Mouse (Mus musculus): ENCODE results near the gene Trnt1. TPM values are rescaled to one million over a fixed set of nuclear protein-coding genes. Genes with fewer than 3 reads are reported as not detected.

The Trnt1 gene
- polyA plus RNA-seq (2015; fragmentation: Nextera tagmentation; extraction: Ambion mirVana) = 49.8 and 60.9 TPM in 2 replicates

- H3K27me3 ChIP-seq (replicated peaks) = no peaks in the 10 kb centered on the region
- no peaks in the 10 kb centered on the region for H3K36me3 ChIP-seq
- H3K4me2 ChIP-seq (replicated peaks) = peak within 1 kb of the TSS; percentile 86
- H3K4me1 ChIP-seq (replicated peaks) = peaks cover 5% of the 10 kb centered on the region; the same call in 1 of the 2 replicates
- peak within 1 kb of the TSS; percentile 48; the same call in 1 of the 2 replicates for H3K27ac ChIP-seq
- H3K9me3 ChIP-seq = no peaks in the 10 kb centered on the region
- WGBS = 9% methylated on average over 35 of the region's 35 CpGs
- peak; percentile 100 for ATAC-seq
- H3K4me3 ChIP-seq (replicated peaks) = peak within 1 kb of the TSS; percentile 73
- peak within 1 kb of the TSS; percentile 69 for H3K9ac ChIP-seq
Observed at GRCm38 (mm10) chr6:106768640-106769289, at the start of gene Trnt1. Gene Trnt1 (plus strand): TSS chr6:106769120.

- no peaks in the 10 kb centered on the region for H3K4me1 ChIP-seq (replicated peaks)
- H3K36me3 ChIP-seq = no peaks in the 10 kb centered on the region
- ATAC-seq = no peak
- no peak overlapping the region for H3K9ac ChIP-seq
- WGBS = 81% methylated on average over 4 of the region's 4 CpGs
- H3K27ac ChIP-seq = no peak overlapping the region
- H3K4me3 ChIP-seq (replicated peaks) = no peak overlapping the region
- H3K4me2 ChIP-seq (replicated peaks) = no peak overlapping the region
- H3K9me3 ChIP-seq = no peaks in the 10 kb centered on the region
- no peaks in the 10 kb centered on the region for H3K27me3 ChIP-seq (replicated peaks)
Observed at GRCm38 (mm10) chr6:106725642-106726041, 43.3 kb upstream of the Trnt1 start.

- no peak overlapping the region for H3K9ac ChIP-seq
- no peaks in the 10 kb centered on the region for H3K4me1 ChIP-seq (replicated peaks)
- no peaks in the 10 kb centered on the region for H3K9me3 ChIP-seq
- H3K4me2 ChIP-seq (replicated peaks) = no peak overlapping the region
- 85% methylated on average over 6 of the region's 6 CpGs for WGBS
- ATAC-seq = no peak
- no peaks in the 10 kb centered on the region for H3K36me3 ChIP-seq
- H3K27me3 ChIP-seq (replicated peaks) = no peaks in the 10 kb centered on the region
- no peak overlapping the region for H3K4me3 ChIP-seq (replicated peaks)
- no peak overlapping the region for H3K27ac ChIP-seq
Observed at GRCm38 (mm10) chr6:106726078-106726477, 42.8 kb upstream of the Trnt1 start.

DNA sequence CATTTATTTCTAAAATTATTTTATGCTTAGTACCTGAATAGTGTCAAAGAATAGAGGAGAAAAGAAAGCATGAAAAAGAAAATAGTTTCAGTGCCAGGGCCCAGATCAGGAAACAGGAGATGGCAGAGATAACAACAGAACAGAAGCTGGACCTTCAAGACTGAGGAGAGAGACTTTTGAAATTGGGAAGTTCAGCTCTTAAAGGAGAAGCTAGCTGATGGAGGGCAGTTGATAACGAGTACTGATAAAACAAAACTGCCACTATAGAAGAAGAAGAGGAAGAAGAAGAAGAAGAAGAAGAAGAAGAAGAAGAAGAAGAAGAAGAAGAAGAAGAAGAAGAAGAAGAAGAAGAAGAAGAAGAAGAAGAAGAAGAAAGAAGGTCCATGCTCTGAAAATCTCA, 41.2 kb upstream of the Trnt1 start:
- H3K4me3 ChIP-seq (replicated peaks) = no peak overlapping the region
- 65% methylated on average over 1 of the region's 1 CpGs for WGBS
- no peaks in the 10 kb centered on the region for H3K9me3 ChIP-seq
- H3K4me1 ChIP-seq (replicated peaks) = no peaks in the 10 kb centered on the region
- no peaks in the 10 kb centered on the region for H3K36me3 ChIP-seq
- H3K27me3 ChIP-seq (replicated peaks) = no peaks in the 10 kb centered on the region
- no peak for ATAC-seq
- H3K9ac ChIP-seq = no peak overlapping the region
- no peak overlapping the region for H3K4me2 ChIP-seq (replicated peaks)
- no peak overlapping the region for H3K27ac ChIP-seq

- WGBS = 76% methylated on average over 4 of the region's 4 CpGs
- Histone ChIP-seq H3K4me2 (replicated peaks) (no peak overlapping the region), H3K27me3 (replicated peaks) (no peaks in the 10 kb centered on the region), H3K36me3 (no peaks in the 10 kb centered on the region), H3K9ac (no peak overlapping the region), H3K27ac (no peak overlapping the region), H3K9me3 (no peaks in the 10 kb centered on the region), H3K4me3 (replicated peaks) (no peak overlapping the region), H3K4me1 (replicated peaks) (no peaks in the 10 kb centered on the region)
- no peak for ATAC-seq
Observed at GRCm38 (mm10) chr6:106729682-106730314, 39.1 kb upstream of the Trnt1 start.

DNA sequence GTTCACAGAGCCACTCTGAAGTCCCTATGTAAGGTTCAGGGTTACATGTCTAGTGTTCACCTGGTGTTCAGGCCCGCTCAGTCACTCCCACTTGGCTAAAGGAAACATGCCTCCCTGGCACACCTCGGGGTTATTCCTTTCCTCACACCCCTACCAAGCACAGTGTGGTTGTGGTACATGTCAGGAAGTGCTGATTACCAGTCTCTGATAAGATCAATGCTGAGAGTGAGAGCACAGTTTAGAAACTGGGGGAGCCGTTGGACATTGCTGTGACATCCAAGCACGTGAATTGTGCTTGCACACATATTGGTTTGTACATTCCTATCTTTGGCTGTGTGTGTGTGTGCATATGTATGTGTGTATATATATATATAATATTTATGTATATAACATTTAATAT, 36.4 kb upstream of the Trnt1 start:
- Histone ChIP-seq H3K9me3 (no peaks in the 10 kb centered on the region), H3K9ac (no peak overlapping the region), H3K4me2 (replicated peaks) (no peak overlapping the region), H3K27ac (no peak overlapping the region), H3K27me3 (replicated peaks) (no peaks in the 10 kb centered on the region), H3K36me3 (no peaks in the 10 kb centered on the region), H3K4me3 (replicated peaks) (no peak overlapping the region), H3K4me1 (replicated peaks) (no peaks in the 10 kb centered on the region)
- WGBS = 81% methylated on average over 4 of the region's 4 CpGs
- no peak for ATAC-seq

DNA sequence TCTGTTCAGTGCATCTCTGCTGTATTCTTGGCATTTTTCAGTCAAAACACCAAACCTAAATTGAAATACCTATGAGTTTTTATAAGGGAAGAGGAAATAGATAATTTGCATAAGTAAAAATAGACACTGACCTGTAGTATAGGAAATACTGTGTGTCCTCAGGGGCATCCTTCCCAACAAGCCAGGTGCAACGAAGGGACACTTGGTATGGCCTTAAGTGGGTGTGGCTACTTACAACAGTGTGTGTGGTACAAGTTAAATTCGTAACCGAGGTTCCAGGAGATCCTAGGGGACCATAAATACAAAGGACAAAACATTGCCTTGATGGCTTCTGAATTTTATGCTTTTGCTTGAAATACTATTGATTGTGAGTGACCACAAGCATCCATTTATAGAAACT, 30.7 kb upstream of the Trnt1 start:
- Histone ChIP-seq H3K4me2 (replicated peaks) (no peak overlapping the region), H3K4me3 (replicated peaks) (no peak overlapping the region), H3K36me3 (no peaks in the 10 kb centered on the region), H3K9me3 (no peaks in the 10 kb centered on the region), H3K27ac (no peak overlapping the region), H3K27me3 (replicated peaks) (no peaks in the 10 kb centered on the region), H3K4me1 (replicated peaks) (no peaks in the 10 kb centered on the region), H3K9ac (no peak overlapping the region)
- 71% methylated on average over 3 of the region's 3 CpGs for WGBS
- no peak for ATAC-seq

DNA sequence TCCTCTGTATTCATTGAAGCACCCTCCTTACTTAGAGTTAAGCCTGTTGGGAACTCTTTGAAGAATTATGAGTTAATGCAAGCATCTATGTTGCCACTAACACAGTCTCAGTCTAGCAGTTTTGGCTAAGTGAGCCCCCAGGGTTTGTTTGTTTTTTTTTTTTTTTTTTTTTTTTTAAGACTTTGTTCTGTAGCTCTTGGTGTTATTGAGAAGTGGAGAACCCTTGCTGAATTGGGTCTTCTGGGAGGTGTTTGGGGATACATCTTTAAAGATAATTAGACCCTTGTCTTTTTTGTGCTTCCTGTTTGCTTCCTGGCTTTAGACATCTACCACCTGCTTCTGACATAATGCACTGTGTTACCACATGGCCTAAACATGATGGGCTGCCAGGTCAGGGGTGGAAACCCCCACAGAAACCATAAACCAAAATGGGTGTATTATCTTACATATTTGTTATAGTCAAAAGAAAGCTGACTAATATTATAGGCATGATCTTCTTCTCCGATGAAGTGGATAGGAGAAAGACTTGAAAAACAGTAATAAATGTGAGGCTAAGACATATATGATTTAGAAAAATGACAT, 28.6 kb upstream of the Trnt1 start:
- WGBS = 93% methylated on average over 1 of the region's 1 CpGs
- Histone ChIP-seq H3K27ac (no peak overlapping the region), H3K27me3 (replicated peaks) (no peaks in the 10 kb centered on the region), H3K4me3 (replicated peaks) (no peak overlapping the region), H3K4me2 (replicated peaks) (no peak overlapping the region), H3K4me1 (replicated peaks) (no peaks in the 10 kb centered on the region), H3K9me3 (no peaks in the 10 kb centered on the region), H3K36me3 (no peaks in the 10 kb centered on the region), H3K9ac (no peak overlapping the region)
- no peak for ATAC-seq

- no peak overlapping the region for H3K9ac ChIP-seq
- no peaks in the 10 kb centered on the region for H3K36me3 ChIP-seq
- 83% methylated on average over 7 of the region's 7 CpGs for WGBS
- H3K4me1 ChIP-seq (replicated peaks) = no peaks in the 10 kb centered on the region
- no peaks in the 10 kb centered on the region for H3K9me3 ChIP-seq
- no peak for ATAC-seq
- H3K4me2 ChIP-seq (replicated peaks) = no peak overlapping the region
- no peak overlapping the region for H3K27ac ChIP-seq
- no peak overlapping the region for H3K4me3 ChIP-seq (replicated peaks)
- no peaks in the 10 kb centered on the region for H3K27me3 ChIP-seq (replicated peaks)
Observed at GRCm38 (mm10) chr6:106743556-106744233, 25.2 kb upstream of the Trnt1 start.

DNA sequence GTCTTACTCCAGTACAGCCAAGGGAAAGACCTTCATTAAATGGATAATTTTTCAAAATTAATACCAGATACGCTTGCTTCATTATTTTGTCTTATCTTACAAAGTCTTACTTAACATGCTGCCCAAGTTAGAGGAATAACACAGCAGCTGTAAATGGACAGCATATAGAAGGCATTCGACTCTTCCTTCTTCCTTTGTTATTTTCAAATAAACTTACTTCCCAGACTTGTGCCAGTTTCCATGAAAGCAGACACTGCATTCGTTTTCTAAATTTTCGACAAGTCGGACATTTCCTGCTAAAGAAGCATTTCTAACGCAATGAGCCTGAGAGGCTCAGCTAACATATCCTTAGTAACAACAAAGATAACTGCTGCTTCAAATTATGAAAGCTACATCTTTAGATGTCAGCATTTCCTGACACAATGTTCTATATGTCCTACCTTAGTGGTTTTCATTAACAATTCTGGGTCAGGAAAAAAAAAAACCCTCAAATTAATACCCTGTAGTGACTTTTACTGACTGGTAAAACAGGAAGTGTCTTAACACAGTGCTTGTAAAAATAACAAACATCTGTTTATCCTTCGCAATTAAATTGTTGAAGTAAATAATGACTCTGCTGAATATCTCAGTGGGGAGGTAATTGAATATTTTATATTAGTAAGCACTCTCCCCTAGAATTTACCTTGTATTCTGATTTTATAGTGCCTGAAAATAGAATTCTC, 23.1 kb upstream of the Trnt1 start:
- H3K36me3 ChIP-seq = no peaks in the 10 kb centered on the region
- 78% methylated on average over 7 of the region's 7 CpGs for WGBS
- H3K4me1 ChIP-seq (replicated peaks) = no peaks in the 10 kb centered on the region
- H3K9me3 ChIP-seq = no peaks in the 10 kb centered on the region
- no peaks in the 10 kb centered on the region for H3K27me3 ChIP-seq (replicated peaks)
- no peak overlapping the region for H3K9ac ChIP-seq
- H3K27ac ChIP-seq = no peak overlapping the region
- no peak for ATAC-seq
- H3K4me3 ChIP-seq (replicated peaks) = no peak overlapping the region
- H3K4me2 ChIP-seq (replicated peaks) = no peak overlapping the region

GRCm38 (mm10) chr6:106747251-106747650, 21.7 kb upstream of the Trnt1 start:
- WGBS = 93% methylated on average over 5 of the region's 5 CpGs
- H3K27ac ChIP-seq = no peak overlapping the region
- no peak overlapping the region for H3K9ac ChIP-seq
- no peaks in the 10 kb centered on the region for H3K36me3 ChIP-seq
- no peaks in the 10 kb centered on the region for H3K4me1 ChIP-seq (replicated peaks)
- H3K4me3 ChIP-seq (replicated peaks) = no peak overlapping the region
- no peak for ATAC-seq
- no peaks in the 10 kb centered on the region for H3K9me3 ChIP-seq
- no peaks in the 10 kb centered on the region for H3K27me3 ChIP-seq (replicated peaks)
- no peak overlapping the region for H3K4me2 ChIP-seq (replicated peaks)

DNA sequence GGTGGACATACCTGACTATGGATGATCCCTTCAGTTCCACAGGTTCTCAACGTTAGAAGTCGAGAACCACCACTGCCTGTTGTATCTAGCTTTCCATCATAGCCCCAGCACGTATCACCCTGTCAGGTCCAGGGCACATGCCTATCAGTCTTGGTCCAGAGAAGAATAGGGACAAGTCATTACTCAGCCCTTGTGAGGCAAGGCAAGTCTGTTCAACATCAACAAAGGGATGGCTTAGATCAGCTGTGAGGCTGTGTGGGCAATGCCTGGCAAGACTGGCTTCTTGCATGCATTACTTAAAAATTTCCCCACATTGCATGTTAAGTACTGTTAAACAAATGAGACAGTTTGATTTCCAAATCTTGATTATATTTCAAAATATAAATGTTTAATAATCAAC, 21.1 kb upstream of the Trnt1 start:
- H3K27me3 ChIP-seq (replicated peaks) = no peaks in the 10 kb centered on the region
- H3K4me2 ChIP-seq (replicated peaks) = no peak overlapping the region
- H3K27ac ChIP-seq = no peak overlapping the region
- no peak for ATAC-seq
- H3K4me1 ChIP-seq (replicated peaks) = no peaks in the 10 kb centered on the region
- WGBS = 80% methylated on average over 3 of the region's 3 CpGs
- H3K4me3 ChIP-seq (replicated peaks) = no peak overlapping the region
- H3K9me3 ChIP-seq = no peaks in the 10 kb centered on the region
- H3K9ac ChIP-seq = no peak overlapping the region
- no peaks in the 10 kb centered on the region for H3K36me3 ChIP-seq

Data from intestine, embryonic 15.5 days (tissue).